Mouse (Mus musculus) liver, embryonic 11.5 days (tissue): Measurements from ENCODE around the gene Cyp46a1. TPM values are rescaled to one million over a fixed set of nuclear protein-coding genes. Genes with fewer than 3 reads are reported as not detected.

ENCODE experiments used
- ATAC-seq: fragments of 200-750 bp; cut with Nextera tagmentation; replicated peaks from 2 replicates; pipeline ENCODE4 v1.8.0; 2017; ENCODE audit warnings: moderate number of reproducible peaks, mild to moderate bottlenecking, moderate TSS enrichment, moderate library complexity; ENCODE audit not compliant: low FRiP score
- DNase-seq: peaks from one replicate; pipeline ENCODE4 v3.0.0-alpha.2; 2017; ENCODE audit warnings: low spot score
- H3K27ac ChIP-seq: fragments of 300-500 bp; sonication (generic); 2 replicates; pipeline ENCODE4 v1.5.1; 2014; ENCODE audit warnings: mild to moderate bottlenecking, low read depth, low read length, control low read depth
- H3K27me3 ChIP-seq: fragments of 300-500 bp; sonication (generic); replicated peaks from 2 replicates; pipeline ENCODE4 v1.6.1; 2014; ENCODE audit warnings: low read length, mixed read lengths; ENCODE audit not compliant: control insufficient read depth, insufficient read depth
- H3K36me3 ChIP-seq: fragments of 300-500 bp; sonication (generic); 2 replicates; pipeline ENCODE4 v1.6.1; 2014; ENCODE audit warnings: mild to moderate bottlenecking, low read length, moderate library complexity, mixed read lengths; ENCODE audit not compliant: control insufficient read depth, insufficient read depth
- H3K4me1 ChIP-seq: fragments of 300-500 bp; sonication (generic); replicated peaks from 2 replicates; pipeline ENCODE4 v1.6.1; 2014; ENCODE audit warnings: low read length, mixed read lengths; ENCODE audit not compliant: control insufficient read depth, insufficient read depth
- H3K4me2 ChIP-seq: fragments of 300-500 bp; sonication (generic); 2 replicates; pipeline ENCODE4 v1.6.1; 2014; ENCODE audit warnings: mild to moderate bottlenecking, control low read depth, moderate library complexity
- H3K4me3 ChIP-seq: fragments of 300-500 bp; sonication (generic); 2 replicates; pipeline ENCODE4 v1.5.1; 2014; ENCODE audit warnings: low read depth, low read length, control low read depth
- H3K9ac ChIP-seq: fragments of 300-500 bp; sonication (generic); 2 replicates; pipeline ENCODE4 v1.6.1; 2014; ENCODE audit warnings: low read depth, low read length, control low read depth
- H3K9me3 ChIP-seq: fragments of 300-500 bp; sonication (generic); 2 replicates; pipeline ENCODE4 v1.6.1; 2016; ENCODE audit warnings: low read length, inconsistent platforms, mixed read lengths; ENCODE audit not compliant: control insufficient read depth
- WGBS: fragments of 180-500 bp; shearing (Covaris S2); extraction: QIAGEN DNeasy Blood & Tissue Kit; methylation state at CpG from one replicate; pipeline ENCODE4 v1.1.7; 2014; 5-methylcytosine and 5-hydroxymethylcytosine counted together
- polyA plus RNA-seq: library from polyadenylated mRNA; unstranded; fragments of >200 nt; fragmentation: Nextera tagmentation; extraction: Ambion mirVana; gene quantifications from 2 replicates; pipeline ENCODE4 v1.2.1, GENCODE M21; 2014

Cyp46a1 gene
- polyA plus RNA-seq, 1 experiment from 2014 or later: 2.2 TPM

GRCm38 (mm10) chr12:108410416-108411208 is 76.4 kb downstream of the Cyp46a1 start:
- Histone ChIP-seq H3K27ac (no peak overlapping the region), H3K4me1 (no peaks in the 10 kb centered on the region), H3K9ac (no peak overlapping the region), H3K9me3 (no peaks in the 10 kb centered on the region), H3K27me3 (no peaks in the 10 kb centered on the region), H3K36me3 (no peaks in the 10 kb centered on the region), H3K4me3 (no peak overlapping the region), H3K4me2 (no peak overlapping the region)
- no peak for ATAC-seq
- no peak for DNase-seq
- 64% methylated on average over 14 of the region's 14 CpGs for WGBS

Other genes with a start within 250 kb of the Cyp46a1 start
- gene Setd3, start 155.1 kb upstream of the Cyp46a1 start, polyA plus RNA-seq: 73.3 and 77.0 TPM in 2 replicates
- 4.3 and 5.2 TPM in 2 replicates for gene Ccnk, start 154.8 kb upstream of the Cyp46a1 start, polyA plus RNA-seq
- 5.9 and 7.4 TPM in 2 replicates for gene Ccdc85c, start 59.0 kb upstream of the Cyp46a1 start, polyA plus RNA-seq
- gene Hhipl1, start 28.1 kb upstream of the Cyp46a1 start, polyA plus RNA-seq: 0.14 TPM in 1 of 2 replicates, not detected in the other
- gene Eml1, start 36.6 kb downstream of the Cyp46a1 start, polyA plus RNA-seq: 14.8 and 18.3 TPM in 2 replicates
- 27.3 and 29.7 TPM in 2 replicates for gene Evl, start 220.3 kb downstream of the Cyp46a1 start, polyA plus RNA-seq